Mouse (Mus musculus) stomach, embryonic 14.5 days (tissue): ENCODE measurements around the gene Dhx34. TPM values are rescaled to one million over a fixed set of nuclear protein-coding genes. Genes with fewer than 3 reads are reported as not detected.

Source experiments
- ATAC-seq: fragments of 200-750 bp; cut with Nextera tagmentation; 2 replicates; pipeline ENCODE4 v1.8.0; 2017; ENCODE audit warnings: low read depth, moderate TSS enrichment; ENCODE audit not compliant: insufficient number of reproducible peaks, insufficient read depth, low FRiP score
- H3K27ac ChIP-seq: fragments of 300-500 bp; sonication (generic); 2 replicates; pipeline ENCODE4 v1.5.1; 2014; ENCODE audit warnings: mild to moderate bottlenecking, low read length, moderate library complexity, mixed read lengths
- H3K27me3 ChIP-seq: fragments of 300-500 bp; sonication (generic); 2 replicates; pipeline ENCODE4 v1.6.1; 2014; ENCODE audit warnings: low read length, control low read depth, mixed read lengths; ENCODE audit not compliant: control insufficient read depth, insufficient read depth
- H3K36me3 ChIP-seq: fragments of 300-500 bp; sonication (generic); 2 replicates; pipeline ENCODE4 v1.6.1; 2014; ENCODE audit warnings: mild to moderate bottlenecking, control low read depth, low read length, moderate library complexity, mixed read lengths; ENCODE audit not compliant: control insufficient read depth, insufficient read depth
- H3K4me1 ChIP-seq: fragments of 300-500 bp; sonication (generic); 2 replicates; pipeline ENCODE4 v1.6.1; 2014; ENCODE audit warnings: low read length, control low read depth, mixed read lengths; ENCODE audit not compliant: control insufficient read depth, insufficient read depth
- H3K4me2 ChIP-seq: fragments of 300-500 bp; sonication (generic); replicated peaks from 2 replicates; pipeline ENCODE4 v1.6.1; 2014; ENCODE audit warnings: low read depth, low read length, control low read depth
- H3K4me3 ChIP-seq: fragments of 300-500 bp; sonication (generic); 2 replicates; pipeline ENCODE4 v1.5.1; 2014; ENCODE audit warnings: low read depth, low read length, control low read depth
- H3K9ac ChIP-seq: fragments of 300-500 bp; sonication (generic); replicated peaks from 2 replicates; pipeline ENCODE4 v1.6.1; 2014; ENCODE audit warnings: low read depth, mild to moderate bottlenecking, control low read depth, low read length, moderate library complexity, mixed read lengths
- H3K9me3 ChIP-seq: fragments of 300-500 bp; sonication (generic); 2 replicates; pipeline ENCODE4 v1.6.1; 2016; ENCODE audit warnings: low read depth, low read length, control low read depth; ENCODE audit not compliant: control insufficient read depth
- WGBS: fragments of 180-500 bp; shearing (Covaris S2); extraction: QIAGEN DNeasy Blood & Tissue Kit; methylation state at CpG from one replicate; pipeline ENCODE4 v1.1.7; 2014; 5-methylcytosine and 5-hydroxymethylcytosine counted together
- polyA plus RNA-seq: library from polyadenylated mRNA; unstranded; fragments of >200 nt; fragmentation: Nextera tagmentation; extraction: Ambion mirVana; gene quantifications from 2 replicates; pipeline ENCODE4 v1.2.1, GENCODE M21; 2014

Dhx34 gene
- polyA plus RNA-seq, 1 experiment from 2014 or later: 8.4 TPM

GRCm38 (mm10) chr7:16193702-16194101 is 28.1 kb downstream of the Dhx34 start:
- Histone ChIP-seq H3K4me2 (no peak overlapping the region), H3K4me1 (no peaks in the 10 kb centered on the region), H3K27me3 (no peaks in the 10 kb centered on the region), H3K4me3 (no peak overlapping the region), H3K9me3 (no peaks in the 10 kb centered on the region), H3K9ac (no peak overlapping the region), H3K27ac (no peak overlapping the region), H3K36me3 (peaks cover 21% of the 10 kb centered on the region; the same call in 1 of the 2 replicates)
- ATAC-seq: no peak
- 39% methylated on average over 3 of the region's 3 CpGs for WGBS

DNA sequence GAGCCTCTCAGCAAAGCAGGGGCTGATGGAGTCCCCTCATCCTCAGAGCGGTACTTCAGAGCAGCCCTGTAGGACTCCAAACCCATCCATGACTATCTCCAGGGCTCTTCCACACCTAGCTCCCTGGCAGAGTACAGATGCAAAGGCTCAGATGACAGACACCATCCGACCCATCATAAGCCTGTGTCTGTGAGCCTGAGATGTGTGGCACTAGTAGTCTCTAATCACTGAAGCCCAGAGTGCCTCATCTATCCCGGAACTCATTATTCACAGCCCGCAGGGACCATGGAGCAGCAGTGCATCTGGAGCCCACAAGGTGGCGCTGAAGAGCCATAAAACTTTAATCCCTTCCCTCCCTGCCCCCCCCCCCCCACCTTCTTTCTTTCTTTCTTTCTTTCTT is 29.5 kb downstream of the Dhx34 start:
- Histone ChIP-seq H3K9ac (no peak overlapping the region), H3K4me1 (no peaks in the 10 kb centered on the region), H3K9me3 (no peaks in the 10 kb centered on the region), H3K27ac (no peak overlapping the region), H3K36me3 (peaks cover 9% of the 10 kb centered on the region; the same call in 1 of the 2 replicates), H3K4me2 (no peak overlapping the region), H3K27me3 (no peaks in the 10 kb centered on the region), H3K4me3 (no peak overlapping the region)
- WGBS: 18% methylated on average over 5 of the region's 5 CpGs
- 0 out of 2 replicates have a peak, but pooled peaks have one; percentile 29 for ATAC-seq

GRCm38 (mm10) chr7:16187494-16187893 is 34.3 kb downstream of the Dhx34 start:
- ATAC-seq: no peak
- no peaks in the 10 kb centered on the region for H3K27me3 ChIP-seq
- H3K27ac ChIP-seq: no peak overlapping the region
- H3K4me1 ChIP-seq: no peaks in the 10 kb centered on the region
- H3K36me3 ChIP-seq: no peaks in the 10 kb centered on the region; the same call in 1 of the 2 replicates
- H3K4me3 ChIP-seq: no peak overlapping the region
- no peak overlapping the region for H3K9ac ChIP-seq
- 85% methylated on average over 8 of the region's 8 CpGs for WGBS
- no peaks in the 10 kb centered on the region for H3K9me3 ChIP-seq
- H3K4me2 ChIP-seq: no peak overlapping the region

DNA sequence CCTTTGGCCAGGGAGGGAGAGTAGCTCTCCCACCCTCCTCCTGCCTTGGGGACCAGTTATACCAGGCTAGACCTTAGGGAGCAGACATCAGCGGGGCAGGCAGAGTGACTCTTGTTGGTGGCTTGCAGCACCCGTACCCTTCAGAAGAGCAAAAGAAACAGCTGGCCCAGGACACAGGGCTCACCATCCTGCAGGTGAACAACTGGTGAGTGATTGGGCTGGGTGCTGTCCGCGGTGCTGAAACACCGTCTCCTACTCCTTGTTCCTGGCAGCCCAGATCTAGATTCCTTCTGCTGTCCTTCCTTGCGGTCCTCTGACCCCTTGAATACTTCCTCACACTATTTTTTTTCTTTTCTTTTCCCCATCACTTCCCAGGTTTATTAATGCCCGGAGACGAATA is 38.2 kb downstream of the Dhx34 start:
- Histone ChIP-seq H3K4me2 (no peak overlapping the region), H3K27ac (no peak overlapping the region), H3K36me3 (peaks cover 6% of the 10 kb centered on the region; the same call in 1 of the 2 replicates), H3K9me3 (no peaks in the 10 kb centered on the region), H3K4me1 (no peaks in the 10 kb centered on the region), H3K4me3 (no peak overlapping the region), H3K9ac (no peak overlapping the region), H3K27me3 (no peaks in the 10 kb centered on the region)
- ATAC-seq: no peak
- WGBS: 21% methylated on average over 8 of the region's 8 CpGs

GRCm38 (mm10) chr7:16178114-16178513 is 43.7 kb downstream of the Dhx34 start:
- H3K9ac ChIP-seq: no peak overlapping the region
- no peak overlapping the region for H3K27ac ChIP-seq
- H3K9me3 ChIP-seq: no peaks in the 10 kb centered on the region
- ATAC-seq: no peak
- peaks cover 6% of the 10 kb centered on the region; the same call in 1 of the 2 replicates for H3K36me3 ChIP-seq
- H3K27me3 ChIP-seq: no peaks in the 10 kb centered on the region
- WGBS: 79% methylated on average over 4 of the region's 4 CpGs
- H3K4me3 ChIP-seq: no peak overlapping the region
- H3K4me2 ChIP-seq: no peak overlapping the region
- H3K4me1 ChIP-seq: no peaks in the 10 kb centered on the region

DNA sequence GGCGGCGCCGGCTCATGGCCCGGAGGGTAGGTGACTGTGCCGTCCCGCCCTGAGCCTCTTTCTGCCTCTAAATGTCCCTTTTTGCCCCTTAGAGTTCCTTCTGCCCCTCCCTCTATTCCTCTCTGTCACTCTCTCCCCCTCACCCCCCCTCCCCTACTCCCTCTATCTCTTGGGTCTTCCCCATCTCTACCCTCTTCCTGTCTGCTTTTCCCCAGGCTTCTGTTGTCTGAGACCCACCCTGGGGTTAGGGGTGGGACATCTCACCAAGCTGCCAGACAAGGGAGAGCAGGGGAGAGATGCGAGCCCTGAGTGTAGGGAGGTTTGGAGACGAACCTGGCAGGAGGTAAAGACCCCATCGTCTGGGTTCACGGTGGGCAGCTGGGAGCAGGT is 46.3 kb downstream of the Dhx34 start:
- Histone ChIP-seq H3K9me3 (no peaks in the 10 kb centered on the region), H3K27ac (peak overlapping the region; percentile 44; the same call in 1 of the 2 replicates), H3K36me3 (peaks cover 6% of the 10 kb centered on the region; the same call in 1 of the 2 replicates), H3K4me1 (0 out of 2 replicates have a peak, but pooled peaks cover 3% of the 10 kb centered on the region), H3K4me2 (peak overlapping the region; percentile 75), H3K9ac (peak overlapping the region; percentile 68), H3K4me3 (peak overlapping the region; percentile 63), H3K27me3 (no peaks in the 10 kb centered on the region)
- WGBS: 0% methylated on average over 7 of the region's 10 CpGs
- no peak; the same call in 1 of the 2 replicates for ATAC-seq

- WGBS: under 1% methylated on average over 39 of the region's 42 CpGs
- peak within 1 kb of the TSS; percentile 63 for H3K4me3 ChIP-seq
- no peaks in the 10 kb centered on the region for H3K27me3 ChIP-seq
- H3K27ac ChIP-seq: peak within 1 kb of the TSS; percentile 44; the same call in 1 of the 2 replicates
- H3K4me1 ChIP-seq: 0 out of 2 replicates have a peak, but pooled peaks cover 3% of the 10 kb centered on the region
- H3K9me3 ChIP-seq: no peaks in the 10 kb centered on the region
- H3K4me2 ChIP-seq: peak within 1 kb of the TSS; percentile 75
- ATAC-seq: peak; percentile 80
- H3K9ac ChIP-seq: peak within 1 kb of the TSS; percentile 68
- H3K36me3 ChIP-seq: peaks cover 6% of the 10 kb centered on the region; the same call in 1 of the 2 replicates
These were observed 47.0 kb downstream of the Dhx34 start, which contains the start of gene Meis3 for GRCm38 (mm10) chr7:16174597-16175541. Gene Meis3 (plus strand): TSS chr7:16175090.

- no peak overlapping the region for H3K9ac ChIP-seq
- H3K4me2 ChIP-seq: no peak overlapping the region
- 0 out of 2 replicates have a peak, but pooled peaks cover 3% of the 10 kb centered on the region for H3K4me1 ChIP-seq
- no peaks in the 10 kb centered on the region for H3K27me3 ChIP-seq
- H3K9me3 ChIP-seq: no peaks in the 10 kb centered on the region
- H3K27ac ChIP-seq: no peak overlapping the region
- no peak for ATAC-seq
- 35% methylated on average over 5 of the region's 5 CpGs for WGBS
- H3K36me3 ChIP-seq: no peaks in the 10 kb centered on the region
- H3K4me3 ChIP-seq: no peak overlapping the region
These were observed 48.7 kb downstream of the Dhx34 start for GRCm38 (mm10) chr7:16173146-16173545.
